Mouse (Mus musculus) embryonic fibroblast, embryonic 13.5 days (primary cell): Measurements from ENCODE around the gene Hsdl1.

ENCODE experiments used
- CTCF ChIP-seq: IDR thresholded peaks from 2 replicates; pipeline ENCODE4 v1.5.1; 2011; ENCODE audit warnings: mild to moderate bottlenecking, control low read depth, low read length, moderate library complexity, borderline replicate concordance; ENCODE audit not compliant: insufficient read depth
- POLR2A ChIP-seq: IDR thresholded peaks from 2 replicates; pipeline ENCODE4 v1.6.1; 2011; ENCODE audit warnings: low read depth, mild to moderate bottlenecking, control low read depth, low read length, moderate library complexity

DNA sequence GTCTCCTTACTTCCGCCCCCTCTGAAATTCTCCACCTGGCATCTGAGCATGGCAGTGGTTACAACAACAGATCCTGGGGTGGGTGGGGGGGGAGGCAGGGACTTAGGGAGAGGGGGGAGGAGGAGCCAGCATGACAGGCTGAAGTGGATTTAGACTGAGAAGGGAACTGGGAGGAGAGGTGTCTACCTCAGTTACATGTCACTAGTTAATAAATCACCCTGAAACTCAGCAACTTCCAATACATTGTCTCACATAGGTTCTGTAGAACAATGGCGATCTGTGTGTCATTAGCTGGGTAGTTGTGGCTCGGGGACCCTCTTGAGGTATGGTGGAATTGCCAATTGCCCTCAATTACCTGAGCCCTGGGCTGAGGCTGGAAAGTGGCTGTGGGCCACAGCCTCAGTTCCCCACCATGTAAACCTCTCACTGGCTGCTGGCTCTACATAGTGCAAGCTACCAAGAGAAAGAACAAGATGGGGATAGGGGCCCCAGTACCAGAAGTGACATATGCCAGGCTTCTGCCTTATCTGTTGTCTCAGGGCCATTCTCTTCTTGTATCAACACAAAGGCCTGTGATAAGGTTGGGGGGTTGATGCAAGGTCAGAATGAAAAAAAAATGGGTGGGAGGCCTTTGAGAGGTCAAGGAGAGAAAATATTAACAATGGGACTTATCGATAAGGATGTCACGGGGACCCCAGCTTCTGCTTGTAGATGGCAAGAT, 5.6 kb upstream of the Hsdl1 start:
- TF ChIP-seq POLR2A = no peak
- TF ChIP-seq CTCF = no peak
